Mouse (Mus musculus): ENCODE data around the gene Afg3l1. TPM values are rescaled to one million over a fixed set of nuclear protein-coding genes. Genes with fewer than 3 reads are reported as not detected.
"Not testable (repeated sequence)": the region's sequence is repeated elsewhere in the genome, so short reads cannot be mapped to it uniquely, and the experiment has no call there.

Gene Afg3l1
- total and polyA plus RNA-seq, 3 experiments = 25.2 to 73.7 (median 44.0) TPM

DNA sequence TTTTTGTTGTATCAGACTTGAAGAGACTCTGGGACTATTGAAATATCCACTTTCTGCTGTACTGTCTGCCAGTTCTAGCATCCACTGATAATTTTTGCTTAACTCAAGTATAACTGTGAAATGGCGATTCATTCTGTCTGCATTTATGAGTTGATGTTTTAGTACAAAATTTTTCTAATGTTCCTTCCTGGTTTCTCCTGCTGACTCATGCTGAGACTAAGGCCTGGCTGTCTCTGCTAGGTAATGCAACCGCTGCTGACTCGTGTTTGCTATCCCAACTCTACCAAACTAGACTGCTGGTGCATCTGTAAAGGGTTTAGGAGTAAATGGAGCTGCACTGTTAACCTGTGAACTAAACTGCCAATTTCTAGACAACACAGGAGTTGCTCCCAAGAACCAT is 10.2 kb upstream of the Afg3l1 start:
- no peak for DNase-seq

DNA sequence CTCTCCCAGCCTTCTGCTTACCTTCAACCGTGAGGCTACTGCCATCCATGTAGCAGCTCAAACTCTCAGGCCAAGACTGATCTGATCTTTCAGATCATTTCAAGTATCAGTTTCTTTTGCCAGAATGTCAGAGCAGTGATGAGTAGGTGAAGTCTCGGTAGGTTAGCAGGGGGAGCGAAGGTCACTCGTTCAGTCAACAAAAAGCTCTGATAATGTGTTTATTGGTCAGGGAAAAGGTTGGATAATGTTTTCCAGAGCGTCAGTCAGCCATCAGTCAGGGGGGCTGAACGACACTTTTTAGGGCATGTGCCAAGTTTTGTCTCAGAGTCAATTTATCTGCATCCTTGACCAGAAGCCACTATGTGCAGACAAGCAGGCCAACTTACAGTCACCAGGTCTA is 4.7 kb upstream of the Afg3l1 start:
- DNase-seq = not testable (repeated sequence)

DNA sequence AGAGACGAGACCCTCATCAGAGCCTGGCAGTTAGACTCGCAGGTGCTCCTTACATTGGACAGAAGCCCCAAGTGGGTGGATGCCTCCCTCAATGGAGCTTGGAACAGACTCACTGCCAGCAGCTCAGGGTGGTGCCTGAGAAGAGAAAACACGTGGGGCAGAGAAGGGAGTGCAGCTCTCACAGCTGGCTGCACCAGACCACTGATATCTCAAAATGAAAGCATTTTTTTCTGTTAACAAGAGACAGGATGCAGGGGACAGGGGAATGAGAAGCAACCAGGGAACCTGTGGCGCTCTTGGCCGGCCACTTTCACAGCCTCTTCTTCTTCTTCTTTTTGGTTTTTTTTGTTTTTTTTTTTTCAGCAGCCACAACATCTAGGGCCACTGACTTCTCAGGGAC is 3.2 kb upstream of the Afg3l1 start:
- not testable (repeated sequence) for DNase-seq

DNA sequence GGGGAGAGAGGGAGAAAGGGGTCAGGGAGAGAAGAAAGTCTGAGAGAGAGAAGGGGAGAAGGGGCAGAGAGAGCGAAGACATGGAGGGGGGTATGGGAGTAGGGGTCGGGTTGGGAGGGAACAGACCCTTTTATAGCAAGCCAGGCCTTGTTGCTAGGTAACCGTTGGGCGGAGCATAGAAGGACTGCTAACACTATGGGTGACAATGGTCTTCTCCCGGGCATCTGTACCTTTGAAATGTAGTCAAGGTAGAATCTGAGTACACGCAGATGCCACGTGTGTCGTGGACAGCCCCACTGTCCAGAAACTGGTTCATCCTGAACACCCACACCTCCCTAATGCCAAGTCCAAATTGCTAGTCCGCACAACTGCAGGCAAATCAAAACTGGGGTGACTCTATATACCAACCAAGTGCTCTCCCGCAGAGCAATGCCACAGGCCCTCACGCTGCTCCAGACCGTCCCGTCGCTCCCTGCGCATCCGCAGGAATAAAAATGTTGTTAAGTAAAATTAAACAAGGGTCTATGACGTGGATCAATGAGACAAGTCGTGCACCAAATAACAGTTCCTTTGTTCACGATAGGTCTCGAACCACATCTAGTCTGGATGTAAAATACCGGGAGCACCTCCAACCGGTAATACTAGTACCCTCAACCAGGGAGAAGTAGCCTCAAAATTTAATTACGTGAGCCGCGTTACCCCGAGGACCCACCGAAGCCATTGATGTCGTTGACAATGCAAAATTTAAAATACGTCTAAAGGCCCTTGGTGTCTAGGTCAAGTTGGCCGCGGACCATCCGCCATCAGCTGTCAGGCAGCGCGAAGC is 579 bp upstream of the Afg3l1 start:
- DNase-seq = no peak

DNA sequence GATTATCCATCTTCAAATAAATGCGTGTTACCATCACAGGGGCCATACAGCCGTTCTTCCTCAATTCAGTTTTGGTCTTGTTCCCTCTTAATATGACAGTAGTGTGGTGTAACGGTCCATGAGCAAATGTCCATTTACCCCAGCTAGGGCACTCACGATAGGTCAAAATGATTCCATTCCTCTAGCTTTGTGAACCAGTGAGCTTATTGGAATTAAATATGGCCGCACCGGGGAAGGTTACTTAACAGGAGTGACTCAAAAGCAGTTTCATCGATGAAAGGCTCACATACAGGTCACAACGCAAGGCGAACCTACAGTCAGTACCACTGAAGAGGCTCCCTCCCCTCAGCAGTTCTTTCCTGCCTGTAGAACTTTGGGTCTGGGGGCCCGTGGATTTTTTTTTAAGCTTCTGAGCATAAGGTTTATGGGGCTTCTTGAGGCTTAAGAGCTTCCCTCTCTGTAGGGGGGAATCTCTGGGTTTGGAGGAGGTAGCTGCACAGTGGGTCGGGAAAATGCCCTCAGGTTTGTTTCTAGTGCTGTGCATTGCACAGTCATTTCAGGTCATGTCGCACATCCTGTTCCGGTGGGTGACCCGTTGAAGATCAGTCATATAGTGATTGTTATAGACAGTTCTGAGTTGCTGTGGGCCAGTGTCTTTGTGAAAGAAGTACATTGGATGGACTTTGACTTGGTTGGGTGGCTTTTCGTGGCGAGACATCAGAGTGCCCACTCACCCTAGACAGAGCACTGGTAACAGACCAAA is 934 bp downstream of the Afg3l1 start:
- DNase-seq = peak; percentile 23

DNA sequence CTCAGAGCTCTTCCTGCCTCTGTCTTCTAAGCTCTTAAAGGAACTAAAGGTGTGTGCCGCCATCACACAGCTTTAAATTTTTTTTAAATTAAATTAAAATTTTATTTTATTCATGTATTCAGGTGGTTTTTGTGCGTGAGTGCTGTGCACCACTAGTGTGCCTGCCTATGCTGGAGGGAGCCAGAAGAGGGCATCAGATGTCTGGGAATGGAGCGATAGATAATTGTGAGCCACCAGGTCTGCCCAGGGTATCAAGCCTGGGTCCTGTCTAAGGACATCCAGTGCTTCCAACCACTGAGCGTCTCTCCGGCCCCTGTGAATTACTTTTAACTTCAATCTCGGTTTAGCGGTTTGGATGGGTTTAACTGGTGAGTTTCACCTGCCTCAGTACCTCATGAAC is 4.9 kb downstream of the Afg3l1 start:
- no peak for DNase-seq

DNA sequence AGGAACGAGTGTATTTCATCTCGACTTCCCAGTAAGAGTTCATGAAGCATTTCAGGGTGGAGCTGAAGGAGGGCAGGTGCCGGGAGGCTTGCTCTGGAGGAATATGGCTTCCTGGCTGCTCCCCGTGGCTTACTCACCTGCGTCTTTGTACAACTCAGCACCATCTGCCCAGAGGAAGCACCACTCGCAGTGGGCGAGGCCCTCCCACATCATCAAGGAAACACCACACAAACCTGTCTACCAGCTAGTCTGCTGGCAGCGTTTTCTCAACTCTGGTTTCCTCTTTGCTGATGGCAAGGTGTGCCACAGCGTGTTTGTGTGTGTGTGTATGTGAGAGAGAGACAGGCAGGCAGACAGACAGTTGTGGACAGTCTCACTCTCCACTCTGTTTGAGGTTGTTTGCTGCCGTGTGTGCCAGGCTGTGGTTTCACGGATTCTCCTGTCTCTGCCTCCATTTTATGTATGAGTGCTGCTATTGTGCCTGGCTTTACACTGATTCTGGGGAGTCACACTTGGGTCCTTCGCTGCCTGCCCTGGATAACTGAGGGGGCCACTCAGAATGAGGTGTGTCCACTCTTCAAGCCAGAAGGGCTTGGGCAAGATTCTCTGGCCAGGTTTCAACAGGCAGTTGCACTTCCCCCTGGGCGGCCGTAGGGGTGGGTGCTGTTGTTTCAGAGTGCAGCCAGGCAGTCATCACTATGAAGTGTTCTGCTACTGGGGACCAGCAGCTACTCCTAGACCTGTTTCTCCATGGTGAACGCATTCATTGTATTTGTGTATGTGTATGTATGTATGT is 13.8 kb downstream of the Afg3l1 start:
- DNase-seq = no peak

DNA sequence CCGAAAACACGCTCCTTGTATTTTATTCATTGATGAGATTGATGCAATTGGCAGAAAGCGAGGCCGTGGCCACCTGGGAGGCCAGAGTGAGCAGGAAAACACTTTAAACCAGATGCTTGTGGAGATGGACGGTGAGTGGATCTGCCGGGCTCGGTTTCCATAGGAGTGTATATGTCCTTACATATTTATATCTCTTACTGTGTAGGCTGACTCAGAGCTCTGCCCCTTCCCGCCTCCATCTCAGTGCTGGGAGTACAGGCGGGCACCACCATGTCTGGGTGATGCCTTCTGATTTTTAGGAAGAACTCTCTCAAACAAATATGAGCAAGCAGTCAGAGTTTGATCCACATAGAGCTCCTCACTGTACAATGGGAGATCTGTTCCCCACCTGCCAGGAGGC is 15.2 kb downstream of the Afg3l1 start:
- no peak for DNase-seq

DNA sequence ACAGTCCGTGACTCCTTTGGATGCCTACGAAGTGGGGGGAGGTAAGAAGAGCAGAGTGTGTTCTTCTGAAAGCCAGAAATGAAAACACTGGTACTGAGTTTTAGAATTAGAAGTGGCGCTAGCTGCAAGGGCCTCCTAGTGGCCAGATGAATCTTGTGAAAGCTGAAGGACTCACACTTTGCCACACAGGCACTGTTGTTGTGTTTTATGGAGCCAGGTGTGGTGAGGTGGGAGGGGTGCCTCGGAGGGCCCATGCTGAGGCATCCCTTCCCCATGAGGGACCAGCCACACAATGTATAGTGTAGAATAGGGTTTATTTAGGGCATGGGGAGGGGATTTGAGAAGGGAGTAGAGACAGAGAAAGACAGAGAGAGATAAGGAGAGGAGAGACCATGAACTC is 20.0 kb downstream of the Afg3l1 start:
- no peak for DNase-seq

DNA sequence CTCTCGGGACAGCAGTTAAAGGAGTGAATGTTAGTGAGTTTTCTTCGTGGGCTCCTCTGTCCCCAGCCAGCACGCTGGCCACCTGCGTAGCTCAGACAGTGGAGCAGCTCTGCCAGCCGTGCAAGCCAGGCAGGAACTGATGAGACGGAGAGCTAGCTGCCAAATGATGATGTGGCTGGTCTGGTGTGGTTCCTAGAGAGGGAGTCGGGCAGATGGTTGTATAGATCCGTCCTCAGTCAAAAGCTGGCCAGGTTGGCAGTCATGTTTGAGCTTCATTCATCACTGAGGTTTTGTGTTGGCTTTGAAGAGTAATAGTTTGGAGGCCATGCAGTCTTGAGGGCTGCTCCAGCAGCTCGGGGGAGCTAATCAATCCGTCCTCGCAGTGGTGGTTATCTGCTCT is 21.3 kb downstream of the Afg3l1 start:
- no peak for DNase-seq

DNA sequence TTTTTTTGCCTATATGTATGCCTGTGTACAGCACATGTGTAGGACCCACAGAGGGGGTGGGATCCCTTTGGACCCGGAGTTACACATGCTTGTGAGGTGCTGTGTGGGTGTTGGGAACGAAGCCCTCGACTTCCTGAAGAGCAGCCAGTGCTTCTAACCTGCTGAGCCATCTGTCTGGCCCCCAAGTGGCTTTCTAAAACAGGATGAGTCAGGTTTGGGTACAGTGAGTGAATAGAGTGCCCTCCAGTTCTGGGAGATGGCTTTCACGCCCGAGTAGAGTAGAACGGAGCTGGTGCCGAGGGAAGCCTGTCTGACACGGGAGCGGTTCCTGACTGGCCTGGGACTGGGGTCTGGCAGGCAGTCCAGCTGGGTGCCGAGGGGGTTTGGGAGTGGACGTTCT is 21.9 kb downstream of the Afg3l1 start:
- no peak for DNase-seq

DNA sequence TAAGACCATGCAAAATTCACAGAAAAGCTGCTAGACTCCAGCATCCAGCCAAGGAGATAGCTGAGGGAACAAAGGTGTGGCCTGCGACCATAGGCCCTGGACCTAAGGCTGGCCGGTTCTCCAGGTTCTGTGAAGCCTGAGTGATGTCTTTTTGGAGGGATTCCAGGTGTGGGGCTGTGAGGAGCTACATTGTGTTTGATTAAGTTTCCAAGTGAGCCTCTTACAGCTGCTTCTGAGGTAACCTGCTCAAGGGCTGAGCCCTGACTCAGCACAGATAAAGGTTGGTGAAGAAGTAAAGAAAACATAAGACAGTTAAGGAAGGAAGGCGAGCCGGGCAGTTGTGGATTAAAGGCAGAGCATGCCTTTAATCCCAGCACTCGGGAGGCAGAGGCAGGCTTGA is 24.5 kb downstream of the Afg3l1 start:
- no peak for DNase-seq

DNA sequence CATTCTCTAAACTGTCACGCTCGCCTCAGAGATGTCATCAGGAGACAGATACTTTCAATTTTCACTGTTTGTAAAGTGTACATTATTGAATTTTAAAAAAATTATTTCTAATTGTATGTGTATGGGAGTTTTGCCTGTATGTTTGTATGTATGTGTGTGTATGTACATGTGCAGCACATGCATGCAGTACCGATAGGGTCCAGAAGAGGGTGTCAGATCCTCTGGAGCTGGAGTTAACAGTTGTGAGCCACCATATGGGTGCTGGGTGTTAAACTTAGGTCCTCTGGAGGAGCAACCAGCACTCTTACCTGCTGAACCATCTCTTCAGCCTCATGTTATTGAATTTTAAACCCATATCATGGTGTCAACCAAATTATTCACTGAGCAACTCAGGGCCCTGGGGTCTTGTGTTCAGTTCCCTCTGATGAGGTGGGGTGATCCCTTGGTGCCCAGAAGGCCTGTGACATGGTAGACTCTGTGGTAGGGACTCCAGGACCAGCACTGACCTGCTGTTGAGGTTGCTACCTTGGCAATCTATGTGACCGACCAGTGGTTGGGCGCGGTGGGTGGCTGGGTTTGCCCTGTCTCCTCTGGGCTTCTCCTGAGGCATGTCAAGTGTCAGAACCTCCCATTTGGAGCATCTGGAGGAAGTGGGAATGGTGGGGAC is 26.2 kb downstream of the Afg3l1 start:
- no peak for DNase-seq

DNA sequence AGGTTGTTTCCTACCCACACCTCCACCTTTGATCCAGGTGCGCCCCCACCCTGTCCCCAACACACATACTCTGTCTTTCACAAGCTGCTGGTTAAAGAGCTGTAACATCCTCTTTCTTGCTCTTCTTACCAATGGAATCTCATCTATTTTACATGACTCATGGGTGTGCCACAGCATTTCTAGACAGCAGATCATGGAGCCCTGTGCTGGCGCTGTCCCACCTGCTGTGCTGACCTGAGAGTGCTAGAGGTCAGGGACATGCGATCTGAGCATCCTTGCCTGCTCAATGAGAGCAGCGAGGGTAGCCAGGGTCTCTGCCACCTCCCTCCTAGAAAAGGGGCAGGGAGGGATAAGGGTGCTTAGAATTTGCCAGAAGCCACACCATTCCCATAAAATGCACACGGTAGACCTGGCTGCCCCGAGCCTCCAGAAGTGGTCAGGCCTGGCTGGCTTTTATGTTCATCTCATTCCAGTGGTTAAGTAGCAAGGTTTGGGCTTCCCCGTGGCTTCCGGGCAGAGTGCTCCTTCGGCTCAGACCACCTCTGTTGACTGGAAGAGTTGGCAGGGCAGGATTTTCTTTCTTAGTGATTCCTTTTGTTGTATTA is 27.0 kb downstream of the Afg3l1 start:
- no peak for DNase-seq

DNA sequence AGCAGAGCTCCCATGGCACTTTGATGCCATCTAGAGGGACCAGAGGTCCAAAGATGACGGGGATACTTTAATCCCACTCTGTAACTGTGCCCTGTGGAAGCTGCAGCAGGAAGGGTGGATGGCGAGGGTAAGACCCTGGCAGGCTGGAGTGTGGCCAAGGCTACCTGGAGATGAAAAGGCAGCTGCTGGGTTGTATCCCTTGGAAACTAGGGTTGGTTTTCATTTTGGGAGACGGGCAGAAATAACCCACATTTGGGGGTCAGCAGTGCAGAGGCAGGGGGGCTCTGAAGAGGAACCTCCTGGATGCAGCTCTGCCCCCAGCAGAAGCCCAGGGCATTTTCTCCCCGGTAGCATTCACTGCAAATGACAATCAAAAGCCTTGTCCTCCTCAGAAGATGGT is 27.6 kb downstream of the Afg3l1 start:
- no peak for DNase-seq

DNA sequence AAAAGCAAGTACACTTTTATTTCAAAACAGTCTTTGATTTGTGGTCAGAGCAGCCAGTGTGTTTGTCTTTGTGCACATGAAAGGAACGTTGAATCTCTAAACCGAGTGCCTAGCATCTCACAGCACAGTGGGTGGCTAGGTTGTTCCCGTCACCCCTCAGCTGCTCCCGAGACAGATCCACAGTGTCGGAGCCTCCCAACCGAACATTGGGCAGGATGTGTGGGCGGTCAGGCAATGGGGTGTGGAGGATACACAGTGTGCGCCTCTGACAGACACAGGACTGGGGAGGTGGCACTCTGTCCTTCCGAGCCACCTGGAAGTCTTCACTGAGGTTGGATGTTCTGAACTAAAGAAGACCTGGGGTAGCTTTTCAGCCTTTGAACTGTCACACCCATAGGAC is 28.0 kb downstream of the Afg3l1 start:
- no peak for DNase-seq

DNA sequence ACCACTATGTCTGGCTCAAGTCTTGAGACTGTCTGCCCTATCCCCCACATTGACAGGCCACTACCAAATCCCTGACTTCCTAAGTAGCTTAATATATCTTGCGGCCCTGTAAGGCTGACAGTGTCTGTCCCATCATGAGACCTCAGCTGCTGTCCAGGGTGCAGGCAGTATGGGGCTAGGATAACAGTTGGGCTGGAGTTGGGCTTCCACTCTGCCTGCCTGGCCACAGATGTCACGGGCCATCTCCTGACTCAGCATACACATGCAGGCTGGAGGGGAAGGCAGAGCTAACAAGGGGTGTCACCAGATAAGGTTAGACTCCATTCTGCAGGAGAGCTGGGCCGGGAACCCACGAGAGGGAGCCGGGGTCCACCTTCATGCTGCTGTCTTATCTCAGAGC is 29.4 kb downstream of the Afg3l1 start:
- no peak for DNase-seq

DNA sequence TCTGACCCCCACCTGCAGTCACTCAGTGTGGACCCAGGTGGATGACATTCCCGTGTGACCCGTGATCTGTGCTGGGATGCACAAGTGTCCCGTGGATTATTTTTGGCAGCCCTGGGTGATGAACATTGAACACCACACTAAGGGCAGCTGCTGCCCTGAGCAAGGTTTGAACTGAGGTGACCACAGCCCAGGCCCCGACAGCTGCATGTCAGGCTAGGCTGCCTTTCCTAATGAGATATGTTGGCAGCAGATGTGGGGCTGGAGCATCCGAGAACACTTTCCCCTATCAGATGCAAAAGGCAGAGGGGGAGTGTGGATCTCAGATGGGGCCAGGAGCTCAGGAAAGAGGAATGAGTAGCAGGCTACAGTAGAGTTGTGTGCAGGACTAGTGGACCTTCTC is 33.1 kb downstream of the Afg3l1 start:
- DNase-seq = no peak

DNA sequence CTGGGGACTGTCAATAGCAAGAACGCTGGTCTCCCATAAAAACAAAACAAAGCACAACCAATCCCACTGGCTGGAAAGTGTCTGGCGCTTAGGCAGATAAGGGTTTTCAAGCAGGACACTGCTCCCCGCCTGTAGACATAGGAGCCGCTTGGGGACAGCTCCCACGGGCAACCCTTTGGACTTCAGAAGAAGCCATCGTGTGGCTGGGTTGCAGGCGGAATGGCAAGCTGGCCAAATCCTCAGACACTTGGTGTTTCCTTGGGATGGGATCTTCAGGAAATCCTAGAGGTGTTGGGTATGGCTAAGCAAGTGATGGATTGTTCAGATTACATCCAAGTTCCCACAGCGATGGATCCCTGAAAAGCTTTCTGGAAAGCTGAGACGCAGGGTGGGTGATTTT is 36.4 kb downstream of the Afg3l1 start:
- DNase-seq = no peak

DNA sequence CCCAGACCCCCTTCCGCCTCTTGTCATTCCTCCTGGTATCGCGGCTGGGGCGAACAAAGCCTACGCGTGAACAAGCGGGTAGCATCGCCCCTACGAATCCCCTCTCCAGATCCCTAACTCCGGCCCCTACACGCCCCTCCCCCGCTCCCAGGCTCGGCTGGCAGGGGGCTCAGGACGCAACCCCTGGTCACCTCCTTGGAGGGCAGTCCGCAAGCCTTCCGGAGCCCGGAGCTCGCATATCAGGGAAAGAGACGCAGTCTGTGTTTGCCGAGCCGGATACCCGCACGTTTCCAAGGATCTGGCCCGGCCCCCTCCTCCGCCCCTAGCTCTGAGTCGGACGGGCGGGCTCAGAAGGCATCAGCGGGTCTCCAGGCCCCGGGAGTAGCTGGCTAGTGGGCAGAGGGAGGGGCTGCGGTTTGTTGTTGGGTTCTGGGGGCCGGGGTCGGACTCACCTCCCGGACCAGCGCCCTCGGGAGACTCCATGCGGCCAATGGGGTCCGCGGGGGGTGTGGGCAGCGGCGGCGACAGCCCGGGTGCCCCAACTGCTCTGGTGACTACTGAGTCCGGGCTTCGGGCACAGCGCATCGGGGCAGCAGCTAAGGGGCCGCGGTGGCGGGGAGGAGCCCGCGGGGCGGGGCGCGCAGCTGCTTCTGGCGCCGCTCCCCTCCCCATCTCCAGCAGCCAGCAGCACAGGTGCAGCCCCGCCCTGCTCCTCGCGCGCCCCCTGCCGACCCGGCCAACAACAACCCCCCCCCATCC is 37.3 kb downstream of the Afg3l1 start, which contains the start of gene Dbndd1:
TSS of gene Dbndd1 (minus strand) at position 683 of the 759 bp plus-strand sequence.
- DNase-seq = peak; percentile 48

DNA sequence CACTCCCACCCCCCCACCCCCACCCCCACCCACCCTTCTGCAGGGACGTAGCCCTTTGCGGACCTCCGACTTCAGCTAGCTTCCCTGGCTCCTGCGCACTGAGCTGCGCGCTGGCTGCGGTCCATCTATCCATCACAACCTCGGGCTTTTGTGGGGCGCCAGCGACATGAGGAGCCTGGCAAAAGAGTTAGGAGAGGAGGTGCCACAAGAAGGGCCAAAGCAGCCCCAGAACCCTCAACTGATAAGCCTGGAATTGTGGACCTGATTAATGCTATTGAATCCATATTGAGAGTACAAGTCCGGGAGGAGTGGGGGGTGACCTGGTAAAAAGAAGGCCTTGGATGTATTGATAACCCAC is 37.8 kb downstream of the Afg3l1 start:
- DNase-seq = no peak
